Mouse (Mus musculus) liver, postnatal 0 days (tissue): ENCODE results near the gene Cfap45. TPM values are rescaled to one million over a fixed set of nuclear protein-coding genes. Genes with fewer than 3 reads are reported as not detected.
A peak's percentile ranks its signal among the peaks of the same experiment; 100 is the strongest.

Source experiments
- ATAC-seq: fragments of 200-750 bp; cut with Nextera tagmentation; 2 replicates; pipeline ENCODE4 v1.8.0; 2017; ENCODE audit warnings: mild to moderate bottlenecking, moderate library complexity
- DNase-seq: peaks from one replicate; pipeline ENCODE4 v3.0.0-alpha.2; 2016
- H3K27ac ChIP-seq: fragments of 300-500 bp; sonication (generic); 2 replicates; pipeline ENCODE4 v1.5.1; 2014; ENCODE audit warnings: antibody characterized with exemption, moderate library complexity, mild to moderate bottlenecking, low read depth
- H3K27me3 ChIP-seq: fragments of 300-500 bp; sonication (generic); 2 replicates; pipeline ENCODE4 v1.6.1; 2014; ENCODE audit warnings: low read length, control low read depth, mixed read lengths; ENCODE audit not compliant: insufficient read depth
- H3K36me3 ChIP-seq: fragments of 300-500 bp; sonication (generic); replicated peaks from 2 replicates; pipeline ENCODE4 v1.6.1; 2014; ENCODE audit warnings: mild to moderate bottlenecking, control low read depth, low read length, moderate library complexity, mixed read lengths; ENCODE audit not compliant: insufficient read depth
- H3K4me1 ChIP-seq: fragments of 300-500 bp; sonication (generic); 2 replicates; pipeline ENCODE4 v1.6.1; 2014; ENCODE audit warnings: antibody characterized with exemption, mild to moderate bottlenecking, control low read depth; ENCODE audit not compliant: insufficient read depth
- H3K4me2 ChIP-seq: fragments of 300-500 bp; sonication (generic); 2 replicates; pipeline ENCODE4 v1.6.1; 2014; ENCODE audit warnings: low read depth, mild to moderate bottlenecking, low read length, moderate library complexity, mixed read lengths
- H3K4me3 ChIP-seq: fragments of 300-500 bp; sonication (generic); 2 replicates; pipeline ENCODE4 v1.5.1; 2014; ENCODE audit warnings: low read depth, low read length
- H3K9ac ChIP-seq: fragments of 300-500 bp; sonication (generic); replicated peaks from 2 replicates; pipeline ENCODE4 v1.6.1; 2014; ENCODE audit warnings: mild to moderate bottlenecking, moderate library complexity
- H3K9me3 ChIP-seq: fragments of 300-500 bp; sonication (generic); 2 replicates; pipeline ENCODE4 v1.6.1; 2016; ENCODE audit warnings: mild to moderate bottlenecking, control low read depth, low read length, mixed read lengths
- CTCF ChIP-seq: sonication (generic); IDR thresholded peaks from 2 replicates; pipeline ENCODE4 v1.5.1; 2016; ENCODE audit warnings: antibody characterized with exemption, low read depth
- EP300 ChIP-seq: IDR thresholded peaks from 2 replicates; pipeline ENCODE4 v1.6.1; 2016; ENCODE audit warnings: antibody characterized with exemption, low read depth, mild to moderate bottlenecking
- WGBS: fragments of 180-500 bp; shearing (Covaris S2); extraction: QIAGEN DNeasy Blood & Tissue Kit; methylation state at CpG from one replicate; pipeline ENCODE4 v1.1.7; 2014; ENCODE audit not compliant: insufficient replicate concordance; 5-methylcytosine and 5-hydroxymethylcytosine counted together
- polyA plus RNA-seq: library from polyadenylated mRNA; unstranded; fragments of >200 nt; fragmentation: Nextera tagmentation; extraction: Ambion mirVana; gene quantifications from 2 replicates; pipeline ENCODE4 v1.2.1, GENCODE M21; 2015

Cfap45 gene
- 0.32 and 0.37 TPM in 2 replicates for polyA plus RNA-seq

- WGBS = 6% methylated on average over 28 of the region's 28 CpGs
- peak within 1 kb of the TSS; percentile 34 for H3K4me3 ChIP-seq
- H3K4me1 ChIP-seq = peaks cover 16% of the 10 kb centered on the region
- ATAC-seq (peak; percentile 60), DNase-seq (peak; percentile 82)
- no peak within 1 kb of the TSS for H3K9ac ChIP-seq
- peaks cover 8% of the 10 kb centered on the region; the same call in 1 of the 2 replicates for H3K9me3 ChIP-seq
- no peaks in the 10 kb centered on the region for H3K36me3 ChIP-seq
- no peak within 1 kb of the TSS for H3K27ac ChIP-seq
- TF ChIP-seq CTCF (no peak), EP300 (no peak)
- no peaks in the 10 kb centered on the region for H3K27me3 ChIP-seq
- H3K4me2 ChIP-seq = peak within 1 kb of the TSS; percentile 64
These were observed at the start of gene Cfap45 for GRCm38 (mm10) chr1:172520576-172521440. Cfap45 (plus strand) TSS chr1:172520801.

DNA sequence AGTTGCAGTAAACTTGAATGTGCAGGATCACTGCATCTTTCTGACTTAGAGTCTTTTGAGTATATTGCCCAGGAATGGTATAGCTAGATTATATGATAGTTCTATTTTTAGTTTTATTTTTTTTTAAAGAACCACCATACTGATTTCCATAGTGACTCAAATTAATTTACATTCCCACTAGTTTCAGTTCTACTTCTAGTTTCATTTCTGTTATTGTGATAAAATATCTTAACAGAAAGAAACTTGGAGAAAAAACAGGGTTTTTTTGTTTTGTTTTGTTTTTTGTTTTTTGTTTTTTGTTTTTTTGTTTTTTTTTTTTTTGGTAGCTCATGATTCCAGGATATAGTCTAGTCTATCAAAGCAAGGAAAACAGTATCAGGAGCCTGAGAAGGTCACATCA is 47.7 kb upstream of the Cfap45 start:
- no peak overlapping the region for H3K4me3 ChIP-seq
- DNase-seq = no peak
- H3K4me1 ChIP-seq = peaks cover 19% of the 10 kb centered on the region
- H3K36me3 ChIP-seq = no peaks in the 10 kb centered on the region
- H3K27ac ChIP-seq = no peak overlapping the region
- no peaks in the 10 kb centered on the region for H3K27me3 ChIP-seq
- no peak for ATAC-seq
- H3K4me2 ChIP-seq = no peak overlapping the region
- H3K9me3 ChIP-seq = no peaks in the 10 kb centered on the region
- TF ChIP-seq EP300 = no peak
- no peak for TF ChIP-seq CTCF
- no peak overlapping the region for H3K9ac ChIP-seq

DNA sequence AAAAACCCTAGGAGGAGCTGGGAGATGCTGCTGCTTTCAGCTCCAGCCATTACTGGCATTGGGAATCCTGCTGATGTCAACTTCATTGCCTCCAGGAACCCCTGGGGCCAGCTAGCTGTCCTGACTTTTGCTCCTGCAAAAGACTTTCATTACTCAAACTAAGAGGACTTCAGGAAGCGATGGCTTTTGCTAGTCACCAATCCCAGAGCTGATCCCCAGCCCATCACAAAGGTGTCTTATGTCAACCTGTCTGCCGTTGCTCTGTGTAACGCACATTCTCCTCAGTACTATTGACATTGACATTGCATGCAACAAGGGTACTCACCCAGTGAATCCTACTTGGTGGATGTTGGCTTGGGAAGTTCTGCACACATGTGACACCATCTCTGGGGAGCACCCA is 46.4 kb upstream of the Cfap45 start:
- H3K27me3 ChIP-seq = no peaks in the 10 kb centered on the region
- DNase-seq (no peak), ATAC-seq (no peak)
- TF ChIP-seq CTCF = no peak
- TF ChIP-seq EP300 = no peak
- no peak overlapping the region for H3K4me2 ChIP-seq
- WGBS = 83% methylated on average over 3 of the region's 3 CpGs
- H3K27ac ChIP-seq = no peak overlapping the region
- no peaks in the 10 kb centered on the region for H3K36me3 ChIP-seq
- peaks cover 19% of the 10 kb centered on the region for H3K4me1 ChIP-seq
- H3K4me3 ChIP-seq = no peak overlapping the region
- H3K9me3 ChIP-seq = no peaks in the 10 kb centered on the region
- no peak overlapping the region for H3K9ac ChIP-seq

DNA sequence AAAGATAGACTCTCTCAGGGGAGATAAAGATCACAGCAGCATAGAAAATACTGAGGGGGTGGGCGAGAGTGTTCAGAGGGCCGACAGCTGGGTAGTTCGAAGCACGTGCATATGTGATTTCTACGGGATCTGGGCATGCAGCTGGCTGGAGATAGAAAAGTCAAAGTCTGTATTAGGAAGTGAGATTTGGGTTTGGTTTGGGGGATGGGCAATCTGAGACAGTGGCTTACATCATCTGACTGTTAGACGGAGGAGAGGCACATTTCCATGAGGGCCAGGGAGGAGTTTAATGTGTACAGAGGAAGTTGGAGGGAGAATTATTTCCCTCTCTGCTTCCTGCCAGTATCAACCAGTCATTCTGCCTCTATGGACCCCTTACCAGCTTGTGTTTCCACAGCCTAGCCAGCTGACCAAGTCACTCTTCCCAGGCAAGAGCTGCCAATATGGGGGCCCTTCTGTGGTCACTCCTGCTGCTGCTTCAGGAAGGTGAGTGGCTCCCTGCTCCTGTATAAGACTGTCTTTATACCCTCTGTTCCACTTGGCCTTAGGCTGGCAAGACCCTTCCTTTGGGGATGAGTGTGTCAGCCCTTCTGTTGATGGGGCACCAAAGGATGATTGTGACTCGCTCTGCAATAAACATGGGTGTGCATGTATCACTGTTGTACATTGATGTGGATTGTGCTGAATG is 45.4 kb upstream of the Cfap45 start, which contains the start of gene Slamf9:
Gene Slamf9, plus strand, starts transcription at position 305 of the 688 bp plus-strand sequence.
- no peak within 1 kb of the TSS for H3K4me3 ChIP-seq
- WGBS = 16% methylated on average over 7 of the region's 7 CpGs
- ATAC-seq = peak; percentile 79

GRCm38 (mm10) chr1:172478020-172478419 is 42.6 kb upstream of the Cfap45 start:
- Histone ChIP-seq H3K9me3 (no peaks in the 10 kb centered on the region), H3K9ac (no peak overlapping the region), H3K4me1 (peaks cover 29% of the 10 kb centered on the region), H3K4me2 (no peak overlapping the region), H3K27ac (no peak overlapping the region), H3K27me3 (no peaks in the 10 kb centered on the region), H3K4me3 (no peak overlapping the region), H3K36me3 (no peaks in the 10 kb centered on the region)
- WGBS = 34% methylated on average over 5 of the region's 5 CpGs
- ATAC-seq (no peak), DNase-seq (no peak)
- TF ChIP-seq EP300 (no peak), CTCF (no peak)

More for the DNA sequence above, 45.4 kb upstream of the Cfap45 start, which contains the start of gene Slamf9:
- peak; percentile 39 for DNase-seq
- H3K9ac ChIP-seq = no peak within 1 kb of the TSS
- H3K9me3 ChIP-seq = no peaks in the 10 kb centered on the region
- TF ChIP-seq EP300 (no peak), CTCF (no peak)
- H3K27me3 ChIP-seq = no peaks in the 10 kb centered on the region
- H3K27ac ChIP-seq = 0 out of 2 replicates have a peak within 1 kb of the TSS, but pooled peaks have one; percentile 34
- H3K4me1 ChIP-seq = peaks cover 15% of the 10 kb centered on the region
- H3K36me3 ChIP-seq = no peaks in the 10 kb centered on the region
- no peak within 1 kb of the TSS for H3K4me2 ChIP-seq

GRCm38 (mm10) chr1:172480376-172480775 is 40.2 kb upstream of the Cfap45 start:
- H3K4me1 ChIP-seq = peaks cover 20% of the 10 kb centered on the region
- no peaks in the 10 kb centered on the region for H3K36me3 ChIP-seq
- H3K27ac ChIP-seq = no peak overlapping the region
- no peak for TF ChIP-seq CTCF
- no peak for TF ChIP-seq EP300
- ATAC-seq = no peak
- H3K9me3 ChIP-seq = no peaks in the 10 kb centered on the region
- no peaks in the 10 kb centered on the region for H3K27me3 ChIP-seq
- WGBS = 84% methylated on average over 4 of the region's 4 CpGs
- no peak for DNase-seq
- no peak overlapping the region for H3K4me2 ChIP-seq
- H3K4me3 ChIP-seq = no peak overlapping the region
- no peak overlapping the region for H3K9ac ChIP-seq
